Mouse (Mus musculus): ENCODE measurements around the gene Padi4.

Padi4 gene

DNA sequence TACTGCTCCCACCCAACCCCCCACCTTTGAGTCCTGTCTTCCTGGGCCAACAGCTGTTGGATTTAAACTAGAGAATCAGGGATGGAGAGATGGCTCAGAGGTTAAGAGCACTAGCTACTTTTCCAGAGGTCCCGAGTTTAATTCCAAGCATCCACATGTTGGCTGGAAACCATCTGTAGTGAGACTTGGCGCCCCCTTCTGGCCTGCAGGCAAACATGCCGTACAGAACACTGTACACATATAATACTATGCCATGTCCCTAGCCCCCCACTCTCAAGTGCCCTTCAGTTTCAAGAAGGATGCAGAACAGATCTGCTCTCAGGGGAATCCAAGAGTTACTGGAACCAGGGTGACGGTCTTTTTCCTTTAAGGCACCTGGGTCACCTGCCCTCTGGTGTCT, 42.4 kb downstream of the Padi4 start:
- no peak for DNase-seq

DNA sequence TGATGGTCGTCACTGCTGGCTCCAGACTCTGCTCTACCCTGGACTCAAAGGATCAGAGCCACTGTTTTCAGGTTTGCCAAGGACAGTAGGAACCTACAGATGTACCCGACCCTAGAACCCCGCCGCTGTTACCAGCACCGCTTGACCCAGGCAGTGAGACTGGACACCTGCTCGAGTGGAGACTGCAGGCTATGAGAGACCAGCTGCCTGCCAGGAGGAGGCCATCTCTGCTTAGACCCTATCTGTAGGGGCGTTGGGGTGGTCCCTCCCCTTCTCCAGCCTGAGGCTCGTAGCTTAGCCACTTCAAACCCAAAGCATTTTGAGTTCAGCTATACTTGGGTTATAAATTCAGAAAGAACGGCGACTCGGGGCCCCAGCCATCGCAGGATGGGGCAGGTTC, 47.1 kb downstream of the Padi4 start:
- no peak for DNase-seq

DNA sequence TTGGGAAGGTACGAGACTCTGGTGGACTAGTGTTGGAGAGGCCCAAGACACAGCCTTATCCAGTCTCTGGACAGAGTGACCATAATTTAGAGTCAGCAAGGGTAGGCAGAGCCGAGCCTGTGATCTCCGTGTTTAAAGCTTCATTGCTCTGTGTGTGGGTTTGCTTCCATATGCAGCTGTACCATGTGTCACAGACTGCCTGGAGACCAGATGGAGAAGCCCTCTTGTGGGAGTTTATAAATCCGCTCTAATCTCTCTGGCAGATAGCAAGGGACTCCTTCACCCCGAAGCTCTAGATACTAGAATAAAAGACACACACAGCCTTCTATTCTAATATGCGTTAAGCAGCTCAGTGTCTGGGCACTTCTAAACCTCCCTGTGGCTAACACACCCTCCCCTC, 49.3 kb downstream of the Padi4 start:
- no peak for DNase-seq

DNA sequence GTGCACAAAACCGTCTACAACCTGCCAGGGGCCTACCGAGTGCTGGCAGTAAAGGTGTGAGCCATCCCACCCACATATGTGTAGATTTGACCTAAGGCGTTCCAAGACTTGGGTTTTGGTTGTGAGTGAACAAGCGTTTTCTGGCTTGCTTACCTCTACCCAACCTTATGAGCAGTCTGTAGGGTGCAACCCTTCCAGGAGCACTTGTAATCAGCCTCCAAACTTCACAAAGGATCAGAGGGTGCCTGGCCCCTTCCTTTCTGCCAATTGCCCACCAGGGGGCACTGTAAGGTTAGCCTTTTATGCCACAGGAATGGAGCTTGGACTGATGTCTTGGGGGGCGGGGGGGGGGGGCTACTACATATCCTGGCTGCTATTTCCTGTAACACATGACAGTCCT, 50.2 kb downstream of the Padi4 start:
- no peak for DNase-seq

DNA sequence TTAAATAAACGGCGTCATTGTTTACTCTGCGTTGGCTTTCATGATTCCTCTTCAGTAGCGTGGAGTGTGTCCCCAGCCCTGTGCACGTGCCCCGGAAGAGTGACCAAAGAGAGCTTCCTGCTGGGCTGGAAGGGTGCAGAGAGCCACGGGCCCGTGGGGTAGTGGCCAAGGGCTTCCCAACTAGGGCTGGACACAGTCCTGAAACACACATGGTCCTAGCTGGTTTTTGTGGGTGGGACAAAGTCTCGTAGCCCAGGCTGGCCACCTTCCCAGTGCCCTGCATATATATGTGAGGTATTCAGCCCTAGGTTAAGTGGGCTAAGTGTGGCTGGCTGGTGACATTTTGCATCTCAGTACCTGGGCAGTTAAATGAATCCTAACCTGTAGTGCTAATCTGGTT, 50.8 kb downstream of the Padi4 start:
- DNase-seq = no peak

DNA sequence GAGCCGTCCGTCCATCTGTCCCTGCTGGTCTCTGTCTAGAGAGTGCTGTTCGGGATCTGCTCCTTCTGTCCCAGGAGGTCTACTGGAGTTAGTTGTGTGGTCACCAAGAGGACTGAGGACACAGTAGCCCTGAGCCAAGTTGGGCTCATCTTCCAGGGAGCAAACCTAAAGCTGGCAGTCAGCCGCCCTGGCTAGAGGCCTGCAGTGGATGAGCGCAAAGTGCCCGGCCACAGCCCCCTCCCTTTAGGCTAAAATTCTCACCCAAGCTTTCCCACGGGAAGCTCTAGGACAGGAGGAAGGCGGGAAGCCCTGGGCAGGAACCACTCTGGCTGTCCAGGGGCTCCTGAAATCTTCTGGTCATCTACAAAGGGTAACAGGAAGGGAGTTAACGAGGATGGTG, 51.3 kb downstream of the Padi4 start:
- no peak for DNase-seq

DNA sequence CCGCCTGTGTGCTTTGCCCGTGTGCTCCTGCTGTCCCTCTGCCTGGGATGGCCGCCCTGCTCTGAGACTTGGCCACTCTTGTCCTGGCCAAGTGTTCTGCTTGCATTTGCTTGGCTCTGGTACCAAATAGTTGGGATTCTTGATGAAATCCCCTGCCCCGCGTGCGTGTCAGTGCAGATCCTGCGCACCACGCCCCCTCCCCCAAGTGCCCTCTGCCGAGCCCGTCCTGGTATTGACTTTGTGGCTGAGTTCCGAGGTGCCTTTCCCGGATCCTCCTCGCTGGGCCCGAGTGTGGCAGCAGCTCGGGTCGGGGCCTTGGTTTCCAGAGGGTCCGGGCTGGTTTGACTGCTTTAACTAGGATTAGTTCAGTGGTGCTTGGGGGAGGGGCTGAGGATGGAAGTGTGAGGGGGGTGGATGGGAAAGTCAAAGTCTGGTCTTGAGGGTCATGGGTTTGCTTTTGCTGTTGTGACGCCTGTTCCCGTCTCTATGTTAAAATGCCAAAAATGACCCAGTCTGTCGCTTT, 52.0 kb downstream of the Padi4 start:
- no peak for DNase-seq

DNA sequence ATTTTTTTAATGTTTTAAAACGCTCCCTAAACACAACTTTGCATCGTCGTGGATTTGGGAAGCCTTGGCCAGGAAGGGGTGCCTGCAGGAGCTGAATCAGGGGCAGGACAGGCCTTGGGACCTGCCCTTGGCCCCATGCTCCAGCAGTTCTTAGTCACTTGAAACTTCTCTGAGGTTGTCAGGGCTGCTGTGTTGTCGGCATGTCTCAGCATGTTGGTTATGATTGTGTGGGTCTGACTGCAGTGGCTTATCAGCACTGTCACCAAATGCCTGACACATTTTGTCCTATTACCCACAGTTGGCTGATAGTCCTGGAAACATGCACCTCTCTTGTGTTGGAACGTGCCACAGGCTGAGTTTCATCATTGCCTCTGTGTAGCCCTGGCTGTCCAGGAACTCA, 53.9 kb downstream of the Padi4 start:
- DNase-seq = no peak

DNA sequence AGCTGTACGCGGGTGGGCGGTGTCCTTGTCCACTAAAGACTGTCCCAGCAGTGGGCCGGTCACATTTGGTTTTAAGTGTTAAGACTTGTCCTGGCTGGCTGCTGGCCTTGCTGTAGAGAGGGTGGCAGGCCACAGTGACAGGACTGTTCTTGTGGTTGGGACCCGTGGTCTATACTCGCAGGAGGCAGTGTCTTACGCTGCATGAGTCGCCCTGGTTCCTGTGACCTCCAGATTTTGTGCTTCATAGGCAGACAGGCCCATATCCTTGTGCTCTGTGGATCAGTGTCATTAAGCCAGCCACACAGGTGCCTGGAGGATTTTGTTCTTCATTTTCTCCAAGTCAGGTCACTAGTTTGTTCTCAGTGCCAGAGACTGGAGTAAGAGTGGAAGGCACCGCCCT, 55.6 kb downstream of the Padi4 start:
- DNase-seq = no peak

DNA sequence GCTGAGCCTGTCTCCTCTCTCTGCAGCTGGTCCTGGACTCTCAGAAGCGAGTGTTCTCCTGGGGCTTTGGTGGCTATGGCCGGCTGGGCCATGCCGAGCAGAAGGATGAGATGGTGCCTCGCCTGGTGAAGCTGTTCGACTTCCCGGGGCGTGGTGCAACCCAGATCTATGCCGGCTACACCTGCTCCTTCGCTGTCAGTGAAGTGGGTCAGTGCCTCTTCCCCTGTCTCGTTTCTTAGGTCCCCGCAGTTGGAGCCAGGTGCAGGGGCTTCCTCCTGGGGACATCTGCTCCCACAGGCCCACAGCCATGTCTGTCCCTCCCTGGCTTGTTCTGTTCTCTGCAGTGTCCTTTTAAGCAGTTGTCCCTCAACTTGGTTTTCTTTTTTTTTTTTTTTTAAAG, 57.0 kb downstream of the Padi4 start:
- no peak for DNase-seq

DNA sequence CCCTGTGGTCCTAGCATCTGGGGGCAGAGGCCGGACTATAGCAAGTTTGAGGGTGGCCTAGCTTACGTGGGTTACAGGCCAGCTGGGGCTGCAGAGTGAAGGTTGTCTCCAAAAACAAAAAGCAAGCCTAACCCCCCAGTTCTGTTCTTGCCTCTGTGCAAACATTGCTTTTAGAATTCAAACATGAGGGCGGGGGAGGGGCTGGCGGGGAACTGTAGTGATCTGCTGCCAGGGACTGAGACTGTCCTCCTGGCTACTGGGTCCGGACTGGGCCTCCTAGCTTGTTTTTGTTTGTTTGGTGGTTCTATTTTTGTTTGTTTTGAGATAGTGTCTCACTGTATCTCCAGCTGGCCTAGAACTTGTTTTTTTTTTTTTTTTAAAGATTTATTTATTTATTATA, 59.5 kb downstream of the Padi4 start:
- DNase-seq = no peak

DNA sequence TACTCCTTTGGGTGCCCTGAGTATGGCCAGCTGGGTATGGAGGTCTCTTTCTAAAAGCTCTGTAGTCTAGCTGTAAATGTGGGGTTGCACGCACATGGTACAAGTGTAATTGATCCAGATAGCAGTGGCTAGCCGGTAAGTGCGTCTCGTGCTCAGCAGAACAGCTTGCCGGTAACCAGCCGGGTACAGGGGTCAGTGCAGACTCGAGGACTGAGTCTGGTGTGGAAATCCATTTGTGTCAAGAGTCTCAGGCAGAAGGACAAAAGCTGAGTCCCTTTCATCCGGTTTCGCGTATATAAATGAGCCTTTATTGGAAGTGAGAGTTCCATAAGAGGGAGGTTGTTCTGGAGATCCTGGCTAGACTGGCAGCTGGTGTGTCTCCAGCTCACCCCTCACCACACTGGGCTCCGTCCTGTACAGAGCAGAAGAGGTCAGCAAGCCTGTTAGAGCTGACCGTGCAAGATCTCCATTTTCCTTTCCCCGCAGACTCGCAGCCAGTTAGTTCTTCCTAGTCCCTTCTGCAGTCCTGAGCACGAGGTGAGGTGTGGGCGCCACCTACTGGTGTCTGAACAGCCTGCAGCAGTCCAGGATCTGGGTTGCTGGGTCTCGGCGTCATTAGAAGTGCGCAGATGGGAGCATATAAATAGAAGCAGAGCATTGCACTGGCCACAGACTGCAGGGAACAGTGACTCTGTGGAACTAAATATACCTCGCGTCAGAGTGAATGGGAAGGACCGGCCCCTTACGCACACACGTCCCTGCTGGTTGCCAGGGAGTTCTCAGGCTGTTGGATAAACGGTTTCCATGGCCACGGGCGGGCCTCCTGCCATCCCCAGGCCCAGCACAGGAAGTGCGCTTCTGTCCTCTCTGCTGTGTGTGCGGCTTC, 60.3 kb downstream of the Padi4 start:
- DNase-seq = peak; percentile 99

DNA sequence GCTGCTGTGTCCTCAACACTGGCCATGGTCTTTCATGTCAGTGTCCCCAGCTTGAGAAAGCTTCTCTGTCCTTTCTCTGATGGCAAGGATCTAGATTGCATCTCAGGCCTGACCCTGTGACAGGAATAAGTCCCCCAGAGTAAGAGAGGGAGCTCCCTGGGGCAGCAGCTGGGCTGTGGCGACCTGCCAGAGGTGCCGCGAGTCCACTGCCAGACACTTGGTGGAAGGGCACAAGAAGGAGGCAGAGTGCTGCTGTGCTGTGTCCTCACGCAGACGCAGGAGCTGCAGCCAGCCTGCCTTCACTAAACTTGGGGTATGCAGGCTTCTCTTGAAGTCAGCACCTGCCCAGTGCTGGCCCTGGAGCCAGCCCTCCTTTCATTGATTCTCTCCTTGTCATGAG, 62.7 kb downstream of the Padi4 start:
- no peak for DNase-seq

DNA sequence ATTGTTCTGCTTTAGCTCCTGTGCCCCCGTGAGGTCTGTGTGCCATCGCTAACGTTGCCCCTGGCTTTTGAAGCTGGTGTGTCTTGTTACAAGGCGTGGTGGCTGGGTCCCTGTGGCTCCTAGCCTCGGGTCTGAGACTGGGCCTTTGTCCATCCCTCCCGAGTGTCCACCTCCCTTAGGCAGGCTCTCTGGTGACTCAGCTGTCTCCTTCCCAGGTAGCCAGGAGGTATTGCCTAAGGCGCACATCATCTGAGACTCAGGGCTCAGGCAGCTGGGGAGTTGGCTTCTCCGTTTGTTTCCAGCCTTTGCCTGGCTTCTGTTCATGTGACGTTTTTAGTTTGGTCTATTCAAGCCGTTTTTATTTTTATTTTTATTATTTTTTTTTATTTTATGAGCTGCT, 63.3 kb downstream of the Padi4 start:
- no peak for DNase-seq

DNA sequence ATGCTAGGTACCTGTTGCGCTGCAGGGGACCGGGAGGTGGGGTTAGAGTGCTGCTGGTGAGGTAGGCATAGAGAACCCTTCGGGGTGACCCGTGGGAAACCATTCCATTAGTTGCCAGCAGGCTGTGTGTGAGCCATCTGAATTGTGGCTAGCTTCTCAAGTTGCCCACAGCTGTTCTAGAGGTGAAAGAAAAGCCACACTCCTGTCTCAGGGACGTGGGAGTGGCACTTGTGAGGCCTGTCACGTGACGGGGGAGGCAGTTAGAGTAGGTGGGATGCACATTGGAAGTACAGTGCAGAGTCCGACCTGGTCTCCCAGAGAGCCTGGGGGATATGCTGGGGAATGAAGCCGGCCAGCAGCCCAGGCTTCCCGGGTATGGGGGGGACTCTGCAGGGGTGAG, 64.4 kb downstream of the Padi4 start:
- DNase-seq = no peak

DNA sequence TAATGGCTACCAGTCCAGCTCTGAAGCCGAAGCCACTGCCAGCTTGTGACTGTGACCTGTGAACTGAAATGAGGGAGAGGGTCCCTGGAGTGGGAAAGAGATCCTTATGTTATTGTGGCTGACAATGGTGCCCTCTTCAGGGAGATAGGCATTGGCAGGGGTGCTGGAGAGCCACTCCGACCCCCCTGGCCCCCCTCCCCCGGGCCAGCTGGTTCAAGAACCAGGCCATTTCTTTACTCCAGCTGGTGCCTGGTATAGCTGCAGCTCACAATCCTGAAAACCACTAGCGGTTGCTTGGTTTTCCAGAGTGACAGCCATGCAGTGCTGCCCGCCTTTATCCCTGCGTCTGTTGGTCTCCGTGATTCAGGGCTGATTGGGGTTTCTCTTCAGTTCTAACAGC, 64.9 kb downstream of the Padi4 start:
- DNase-seq = no peak

DNA sequence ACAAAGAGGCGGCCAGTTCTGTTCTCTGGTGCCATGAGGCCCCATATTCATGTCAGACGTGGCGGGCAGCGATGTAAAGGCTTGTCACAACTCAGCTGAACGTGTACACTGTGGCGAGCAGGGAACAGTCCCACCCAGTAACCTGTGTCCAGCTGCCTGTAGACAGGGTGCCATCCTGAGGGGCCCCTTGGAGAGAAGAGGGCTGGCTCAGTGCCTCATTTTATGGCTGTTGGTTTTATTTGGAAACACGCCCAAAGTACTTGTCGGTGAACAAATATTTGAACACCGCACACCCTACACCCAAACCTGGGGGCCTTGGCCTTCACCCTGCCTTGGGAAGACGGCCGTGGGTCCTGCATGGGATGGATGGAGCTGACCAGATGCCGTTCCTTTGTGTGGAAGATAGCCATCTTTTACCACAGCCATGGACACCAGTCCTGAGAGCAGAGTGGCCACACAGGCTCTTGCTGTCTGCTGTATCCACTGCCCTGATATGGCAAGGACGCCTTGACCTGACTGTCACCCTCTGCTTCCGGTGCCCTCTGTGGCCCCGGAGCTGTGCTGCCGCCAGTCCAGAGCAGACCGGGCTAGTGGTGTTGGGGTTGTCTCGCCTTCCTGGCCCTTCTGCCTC, 65.6 kb downstream of the Padi4 start:
- no peak for DNase-seq

DNA sequence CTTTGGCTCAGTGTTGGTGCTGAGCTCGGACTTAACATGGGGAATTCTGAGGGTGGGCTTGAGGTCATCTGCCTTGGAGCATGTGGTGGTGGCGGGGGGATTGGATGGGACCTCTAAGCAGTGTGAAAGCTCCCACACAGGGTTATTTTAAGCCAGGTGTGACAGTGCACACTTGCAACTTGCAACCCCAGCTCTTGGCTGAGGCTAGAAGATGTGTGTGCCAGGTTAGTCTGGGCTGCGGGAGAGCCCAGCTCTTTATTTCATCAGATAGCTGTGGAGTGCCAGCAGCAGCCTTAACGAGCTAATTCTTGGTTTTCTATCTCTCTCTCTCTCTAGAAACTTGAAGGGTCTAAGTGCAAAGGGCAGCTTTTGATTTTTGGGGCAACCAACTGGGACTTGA, 66.4 kb downstream of the Padi4 start:
- DNase-seq = no peak

DNA sequence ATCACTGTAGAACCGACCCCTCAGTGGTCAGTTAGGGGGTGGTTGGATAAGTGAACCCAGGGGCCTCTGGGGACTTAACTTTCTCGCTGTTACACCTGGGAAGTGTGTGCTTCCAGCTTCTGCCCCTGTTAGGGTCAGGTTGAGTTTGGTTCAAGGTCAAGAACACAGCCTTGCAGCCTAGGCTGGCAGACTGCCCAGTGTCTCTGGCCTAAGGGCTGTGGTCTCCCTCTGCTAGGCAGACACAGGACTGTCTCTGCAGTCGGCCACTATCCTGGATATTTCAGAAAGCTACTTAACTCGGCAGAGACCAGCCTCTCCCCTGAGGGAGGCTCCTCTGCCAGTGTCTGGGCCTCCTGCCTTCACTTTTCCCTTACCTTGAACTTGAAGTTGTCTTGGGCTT, 69.9 kb downstream of the Padi4 start:
- no peak for DNase-seq

DNA sequence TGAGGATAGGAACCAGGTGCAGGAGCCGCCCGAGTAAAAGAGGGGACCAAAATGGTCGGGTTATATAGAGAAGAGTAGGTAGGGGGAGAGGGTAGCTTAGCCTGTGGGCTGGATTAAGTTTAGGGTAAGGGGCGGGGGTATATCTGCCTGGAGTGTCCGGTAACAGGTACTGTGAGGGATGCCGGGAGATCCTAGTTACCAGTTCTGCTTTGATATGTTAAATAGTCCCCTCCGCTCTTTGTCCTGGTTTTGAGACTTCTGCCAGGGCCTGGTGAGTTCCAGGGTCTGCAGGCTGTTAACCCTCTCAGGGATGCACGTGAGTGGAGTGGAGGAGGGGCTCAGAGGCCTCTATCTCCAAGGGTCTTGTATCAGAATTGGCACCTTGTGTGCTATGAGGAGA, 70.4 kb downstream of the Padi4 start:
- no peak for DNase-seq

DNA sequence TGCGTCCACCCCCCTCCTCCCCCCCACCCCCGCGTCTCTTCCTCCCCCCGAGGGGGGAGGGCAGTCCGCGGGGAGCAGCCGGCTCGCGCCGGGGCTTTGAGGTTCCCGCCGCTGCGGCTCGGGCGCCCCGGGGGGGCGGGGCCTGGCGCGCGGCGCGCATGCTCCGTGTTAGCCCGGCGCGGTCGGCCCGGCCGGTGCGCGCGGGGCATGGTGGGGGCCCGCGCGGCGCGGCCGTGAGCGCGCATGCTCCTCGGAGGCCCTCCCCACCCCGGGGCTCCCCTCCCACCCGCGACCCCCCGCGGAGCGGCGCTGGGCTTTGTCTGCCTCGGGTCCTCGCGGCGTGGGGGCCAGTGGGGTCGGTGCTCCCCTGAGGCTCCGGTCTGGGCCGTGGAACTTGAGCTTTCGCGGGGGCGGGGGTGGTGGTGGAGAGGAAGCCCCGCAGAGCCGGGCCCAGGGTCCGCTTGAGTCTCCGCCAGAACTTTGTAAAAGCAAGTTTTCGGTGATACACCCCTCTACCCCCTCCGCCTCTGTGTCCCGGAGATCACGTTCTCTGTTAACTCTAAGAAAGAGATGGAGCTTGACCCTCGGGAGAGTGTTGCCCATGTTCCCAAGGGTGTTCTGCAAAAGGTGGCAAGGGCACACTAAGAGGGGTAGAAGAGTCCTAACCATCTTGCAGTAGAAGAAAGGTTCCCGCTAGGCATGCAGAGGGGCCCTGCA, 71.3 kb downstream of the Padi4 start:
- DNase-seq = peak; percentile 75 to 93

DNA sequence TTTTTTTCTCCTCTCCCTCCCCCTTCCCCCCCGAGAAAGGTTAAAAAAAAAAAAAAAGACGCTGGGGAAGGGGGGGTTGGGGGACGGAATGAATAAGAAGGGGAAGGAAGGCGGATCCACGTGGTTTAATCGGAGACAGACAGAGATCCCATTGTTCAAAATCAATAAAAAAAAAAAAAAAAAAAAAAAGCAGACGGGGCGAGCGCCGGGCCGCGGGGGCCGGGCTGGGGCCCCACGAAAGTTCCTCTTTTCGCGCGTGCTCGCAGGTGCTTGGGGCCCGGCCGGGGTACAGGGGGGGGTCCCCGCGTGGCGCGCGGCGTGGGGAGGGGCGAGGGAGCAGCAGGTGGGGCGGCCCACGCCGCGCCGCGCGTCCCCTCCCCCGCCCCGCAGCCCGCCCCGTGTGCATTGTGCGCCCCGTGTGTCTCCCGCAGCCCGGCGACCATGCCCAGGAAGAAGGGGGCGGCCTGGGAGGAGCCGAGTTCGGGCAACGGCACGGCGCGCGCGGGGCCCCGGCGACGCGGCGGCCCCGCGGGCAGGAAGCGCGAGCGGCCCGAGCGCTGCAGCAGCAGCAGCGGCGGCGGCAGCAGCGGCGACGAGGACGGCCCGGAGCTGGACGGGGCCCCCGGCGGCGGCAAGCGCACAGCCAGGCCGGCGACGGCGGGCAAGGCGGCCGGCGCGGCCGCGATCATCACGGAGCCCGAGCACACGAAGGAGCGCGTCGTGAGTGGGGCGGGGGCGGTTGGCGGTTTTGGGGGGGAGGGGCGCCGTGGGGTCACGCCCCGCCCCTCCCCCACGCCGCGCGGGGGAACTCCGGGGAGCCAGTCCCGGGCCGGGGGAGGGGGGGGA, 72.1 kb downstream of the Padi4 start:
- no peak for DNase-seq

Measured in cerebellum, adult 18-20 months (tissue).